Mouse (Mus musculus): ENCODE data around the gene Nos2. TPM values are rescaled to one million over a fixed set of nuclear protein-coding genes. Genes with fewer than 3 reads are reported as not detected.
"Not testable (repeated sequence)": the region's sequence is repeated elsewhere in the genome, so short reads cannot be mapped to it uniquely, and the experiment has no call there.

The Nos2 gene
- polyA plus RNA-seq, 1 experiment from 2014 or later: 2.1 TPM

GRCm38 (mm10) chr11:78990096-78990495 lies 69.5 kb downstream of the Nos2 start:
- no peak for DNase-seq (ENCODE audit: low spot score)
- Histone ChIP-seq H3K9me3 (ENCODE audit: control insufficient read depth, low read length) (peaks cover 11% of the 10 kb centered on the region; the same call in 1 of the 2 replicates), H3K4me2 (ENCODE audit: low read depth, low read length) (no peak overlapping the region), H3K27me3 (replicated peaks; ENCODE audit: control insufficient read depth, insufficient read depth, low read length) (no peaks in the 10 kb centered on the region), H3K9ac (ENCODE audit: low read depth, low read length) (no peak overlapping the region), H3K4me3 (ENCODE audit: low read depth, low read length) (no peak overlapping the region), H3K27ac (replicated peaks; ENCODE audit: low read depth, low read length) (no peak overlapping the region), H3K36me3 (ENCODE audit: control insufficient read depth, insufficient read depth, low read length) (no peaks in the 10 kb centered on the region), H3K4me1 (ENCODE audit: control insufficient read depth, insufficient read depth, low read length) (0 out of 2 replicates have a peak, but pooled peaks cover 2% of the 10 kb centered on the region)
- 88% methylated on average over 9 of the region's 9 CpGs for WGBS
- no peak for ATAC-seq (ENCODE audit: low read depth)

GRCm38 (mm10) chr11:78990875-78991543 lies 70.4 kb downstream of the Nos2 start:
- H3K4me1 ChIP-seq (ENCODE audit: control insufficient read depth, insufficient read depth, low read length); H3K27me3 ChIP-seq (replicated peaks; ENCODE audit: control insufficient read depth, insufficient read depth, low read length); H3K4me2 ChIP-seq (ENCODE audit: low read depth, low read length); H3K36me3 ChIP-seq (ENCODE audit: control insufficient read depth, insufficient read depth, low read length); H3K27ac ChIP-seq (replicated peaks; ENCODE audit: low read depth, low read length); H3K9ac ChIP-seq (ENCODE audit: low read depth, low read length); DNase-seq (ENCODE audit: low spot score); ATAC-seq (ENCODE audit: low read depth); H3K4me3 ChIP-seq (ENCODE audit: low read depth, low read length): not testable (repeated sequence)
- peaks cover 11% of the 10 kb centered on the region; the same call in 1 of the 2 replicates for H3K9me3 ChIP-seq (ENCODE audit: control insufficient read depth, low read length)
- WGBS: 66% methylated on average over 5 of the region's 5 CpGs

GRCm38 (mm10) chr11:78999118-78999517 lies 78.5 kb downstream of the Nos2 start:
- WGBS: 57% methylated on average over 6 of the region's 6 CpGs
- H3K27ac ChIP-seq (replicated peaks; ENCODE audit: low read depth, low read length): no peak overlapping the region

GRCm38 (mm10) chr11:79001871-79002270 lies 81.3 kb downstream of the Nos2 start:
- Histone ChIP-seq H3K9ac (ENCODE audit: low read depth, low read length) (no peak overlapping the region), H3K4me2 (ENCODE audit: low read depth, low read length) (no peak overlapping the region), H3K27ac (replicated peaks; ENCODE audit: low read depth, low read length) (no peak overlapping the region), H3K36me3 (ENCODE audit: control insufficient read depth, insufficient read depth, low read length) (no peaks in the 10 kb centered on the region), H3K4me1 (ENCODE audit: control insufficient read depth, insufficient read depth, low read length) (no peaks in the 10 kb centered on the region), H3K9me3 (ENCODE audit: control insufficient read depth, low read length) (0 out of 2 replicates have a peak, but pooled peaks cover 7% of the 10 kb centered on the region), H3K27me3 (replicated peaks; ENCODE audit: control insufficient read depth, insufficient read depth, low read length) (no peaks in the 10 kb centered on the region), H3K4me3 (ENCODE audit: low read depth, low read length) (no peak overlapping the region)
- DNase-seq (ENCODE audit: low spot score) (no peak), ATAC-seq (ENCODE audit: low read depth) (no peak)
- 72% methylated on average over 4 of the region's 4 CpGs for WGBS

More at GRCm38 (mm10) chr11:78999118-78999517, 78.5 kb downstream of the Nos2 start:
- Histone ChIP-seq H3K4me2 (ENCODE audit: low read depth, low read length) (no peak overlapping the region), H3K4me1 (ENCODE audit: control insufficient read depth, insufficient read depth, low read length) (no peaks in the 10 kb centered on the region), H3K4me3 (ENCODE audit: low read depth, low read length) (no peak overlapping the region), H3K9me3 (ENCODE audit: control insufficient read depth, low read length) (peaks cover 15% of the 10 kb centered on the region; the same call in 1 of the 2 replicates), H3K36me3 (ENCODE audit: control insufficient read depth, insufficient read depth, low read length) (no peaks in the 10 kb centered on the region), H3K27me3 (replicated peaks; ENCODE audit: control insufficient read depth, insufficient read depth, low read length) (no peaks in the 10 kb centered on the region), H3K9ac (ENCODE audit: low read depth, low read length) (no peak overlapping the region)
- no peak for ATAC-seq (ENCODE audit: low read depth)
- DNase-seq (ENCODE audit: low spot score): no peak

GRCm38 (mm10) chr11:79002551-79002951 lies 82.0 kb downstream of the Nos2 start:
- peak overlapping the region; percentile 68 for H3K27ac ChIP-seq (replicated peaks; ENCODE audit: low read depth, low read length)
- H3K36me3 ChIP-seq (ENCODE audit: control insufficient read depth, insufficient read depth, low read length): no peaks in the 10 kb centered on the region
- no peaks in the 10 kb centered on the region for H3K4me1 ChIP-seq (ENCODE audit: control insufficient read depth, insufficient read depth, low read length)
- no peak overlapping the region for H3K9ac ChIP-seq (ENCODE audit: low read depth, low read length)
- no peaks in the 10 kb centered on the region for H3K9me3 ChIP-seq (ENCODE audit: control insufficient read depth, low read length)
- WGBS: 47% methylated on average over 5 of the region's 5 CpGs
- DNase-seq (ENCODE audit: low spot score) (peak; percentile 47), ATAC-seq (ENCODE audit: low read depth) (peak; percentile 41)
- H3K4me3 ChIP-seq (ENCODE audit: low read depth, low read length): no peak overlapping the region
- no peaks in the 10 kb centered on the region for H3K27me3 ChIP-seq (replicated peaks; ENCODE audit: control insufficient read depth, insufficient read depth, low read length)
- H3K4me2 ChIP-seq (ENCODE audit: low read depth, low read length): no peak overlapping the region

GRCm38 (mm10) chr11:79003053-79003768 lies 82.6 kb downstream of the Nos2 start:
- no peak overlapping the region for H3K9ac ChIP-seq (ENCODE audit: low read depth, low read length)
- WGBS: 65% methylated on average over 11 of the region's 11 CpGs
- ATAC-seq (ENCODE audit: low read depth) (0 out of 2 replicates have a peak, but pooled peaks have one; percentile 22), DNase-seq (ENCODE audit: low spot score) (peak; percentile 67)
- no peaks in the 10 kb centered on the region for H3K4me1 ChIP-seq (ENCODE audit: control insufficient read depth, insufficient read depth, low read length)
- no peak overlapping the region for H3K4me2 ChIP-seq (ENCODE audit: low read depth, low read length)
- no peak overlapping the region for H3K4me3 ChIP-seq (ENCODE audit: low read depth, low read length)
- no peaks in the 10 kb centered on the region for H3K9me3 ChIP-seq (ENCODE audit: control insufficient read depth, low read length)
- H3K36me3 ChIP-seq (ENCODE audit: control insufficient read depth, insufficient read depth, low read length): no peaks in the 10 kb centered on the region
- peak overlapping the region; percentile 68 for H3K27ac ChIP-seq (replicated peaks; ENCODE audit: low read depth, low read length)
- H3K27me3 ChIP-seq (replicated peaks; ENCODE audit: control insufficient read depth, insufficient read depth, low read length): no peaks in the 10 kb centered on the region

- WGBS: 74% methylated on average over 10 of the region's 10 CpGs
- H3K9me3 ChIP-seq (ENCODE audit: control insufficient read depth, low read length): no peaks in the 10 kb centered on the region
- H3K4me1 ChIP-seq (ENCODE audit: control insufficient read depth, insufficient read depth, low read length): no peaks in the 10 kb centered on the region
- ATAC-seq (ENCODE audit: low read depth) (no peak), DNase-seq (ENCODE audit: low spot score) (no peak)
- no peaks in the 10 kb centered on the region for H3K27me3 ChIP-seq (replicated peaks; ENCODE audit: control insufficient read depth, insufficient read depth, low read length)
- no peaks in the 10 kb centered on the region for H3K36me3 ChIP-seq (ENCODE audit: control insufficient read depth, insufficient read depth, low read length)
- no peak overlapping the region for H3K9ac ChIP-seq (ENCODE audit: low read depth, low read length)
- no peak overlapping the region for H3K4me2 ChIP-seq (ENCODE audit: low read depth, low read length)
- H3K27ac ChIP-seq (replicated peaks; ENCODE audit: low read depth, low read length): no peak overlapping the region
- no peak overlapping the region for H3K4me3 ChIP-seq (ENCODE audit: low read depth, low read length)
Measured at GRCm38 (mm10) chr11:79003769-79004638, 83.4 kb downstream of the Nos2 start.

GRCm38 (mm10) chr11:79005578-79006394 lies 85.2 kb downstream of the Nos2 start:
- 87% methylated on average over 14 of the region's 14 CpGs for WGBS
- Histone ChIP-seq H3K36me3 (ENCODE audit: control insufficient read depth, insufficient read depth, low read length) (no peaks in the 10 kb centered on the region), H3K9me3 (ENCODE audit: control insufficient read depth, low read length) (no peaks in the 10 kb centered on the region), H3K27ac (replicated peaks; ENCODE audit: low read depth, low read length) (no peak overlapping the region), H3K4me2 (ENCODE audit: low read depth, low read length) (no peak overlapping the region), H3K4me3 (ENCODE audit: low read depth, low read length) (no peak overlapping the region), H3K9ac (ENCODE audit: low read depth, low read length) (no peak overlapping the region), H3K4me1 (ENCODE audit: control insufficient read depth, insufficient read depth, low read length) (no peaks in the 10 kb centered on the region), H3K27me3 (replicated peaks; ENCODE audit: control insufficient read depth, insufficient read depth, low read length) (no peaks in the 10 kb centered on the region)
- no peak for DNase-seq (ENCODE audit: low spot score)
- ATAC-seq (ENCODE audit: low read depth): no peak
